Mouse (Mus musculus): ENCODE measurements around the gene Ccn6.
A peak's percentile ranks its signal among the peaks of the same experiment; 100 is the strongest.
"Not testable (repeated sequence)": the region's sequence is repeated elsewhere in the genome, so short reads cannot be mapped to it uniquely, and the experiment has no call there.

Gene Ccn6

DNA sequence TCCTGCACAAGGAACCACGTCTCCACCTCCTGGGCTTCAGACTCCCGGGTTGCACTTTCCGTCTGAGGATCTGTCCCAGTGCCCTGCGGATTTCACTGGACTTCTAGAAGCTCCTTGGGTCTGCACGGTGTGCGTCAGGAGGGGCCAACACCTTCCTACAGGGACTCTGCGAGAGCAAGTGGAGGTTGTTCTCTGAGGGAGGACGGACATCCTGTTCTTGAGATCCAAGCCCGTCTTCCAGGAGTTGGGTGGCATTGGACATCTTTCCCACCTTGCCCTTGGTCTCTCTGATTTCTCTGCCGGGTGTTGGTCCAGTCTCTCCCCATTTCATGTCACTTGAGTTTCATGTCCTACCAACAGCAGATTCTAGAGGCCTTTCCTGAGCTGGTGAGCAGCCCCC lies at the start of gene Ccn6:
Gene Ccn6, minus strand, starts transcription at position 101 of the 400 bp plus-strand sequence.
- DNase-seq (ENCODE audit: low spot score in 2 of 2) = no peak

DNA sequence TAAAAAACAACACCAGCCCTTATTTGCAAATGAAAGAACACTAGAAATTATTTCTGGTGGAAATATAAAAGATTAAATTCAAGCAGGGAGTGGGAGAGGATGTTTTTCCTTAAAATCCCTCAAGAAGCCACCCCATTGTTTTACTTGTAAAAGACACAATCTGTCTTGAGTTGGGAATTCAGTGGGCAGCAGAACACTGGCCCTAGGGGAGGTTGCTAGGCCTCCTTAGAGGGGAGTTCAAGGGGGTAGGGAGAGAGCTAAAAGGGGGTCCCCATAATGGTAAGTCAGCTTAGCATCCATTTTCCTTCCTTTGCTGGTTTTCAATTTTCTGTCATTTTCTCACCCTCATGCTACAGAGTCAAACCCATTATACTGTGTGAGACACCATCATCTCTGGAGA lies 46.4 kb upstream of the Ccn6 start:
- no peak for DNase-seq (ENCODE audit: low spot score in 2 of 2)

DNA sequence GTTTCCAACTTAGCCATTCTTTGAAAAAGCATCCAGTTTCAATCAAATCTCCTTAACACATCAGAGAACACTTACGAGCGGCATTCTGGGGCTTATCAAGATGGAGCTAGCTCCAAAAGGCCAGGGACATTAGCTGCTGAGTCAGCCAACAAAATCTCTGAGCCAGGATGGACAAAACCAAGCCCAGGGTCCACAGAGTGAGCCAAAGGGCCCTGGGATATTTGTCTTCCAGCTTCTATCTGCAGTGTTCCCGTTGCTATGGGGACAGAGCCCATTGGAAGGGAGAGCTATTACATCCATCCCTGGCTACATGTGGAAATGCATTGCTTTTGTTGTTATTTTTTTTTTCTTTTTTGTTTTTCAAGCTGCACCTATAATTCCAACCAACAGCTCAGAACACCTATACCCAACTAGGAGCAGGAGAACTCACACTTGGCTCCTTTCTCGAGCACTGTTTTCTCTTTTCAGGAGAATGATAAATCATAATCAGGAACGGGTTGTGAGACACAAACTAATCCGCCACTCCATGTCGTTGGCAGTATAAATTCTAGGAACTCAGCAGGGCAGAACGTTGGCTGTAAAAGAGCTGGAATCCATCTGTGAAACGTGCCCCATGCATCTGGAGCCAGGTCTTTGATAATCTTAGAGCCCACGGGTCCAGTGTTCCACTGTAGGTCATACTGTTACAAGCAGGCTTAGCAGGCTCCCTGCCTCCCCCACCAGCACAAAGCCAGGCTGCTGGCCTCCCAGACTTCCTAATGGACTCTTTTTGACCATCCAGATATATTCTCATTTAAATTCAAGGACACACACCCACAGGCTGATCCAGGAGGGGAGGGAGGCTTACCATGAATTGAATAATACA lies 45.8 kb upstream of the Ccn6 start:
- DNase-seq (ENCODE audit: low spot score in 2 of 2) = peak in 1 of 2 experiments; percentile 57

DNA sequence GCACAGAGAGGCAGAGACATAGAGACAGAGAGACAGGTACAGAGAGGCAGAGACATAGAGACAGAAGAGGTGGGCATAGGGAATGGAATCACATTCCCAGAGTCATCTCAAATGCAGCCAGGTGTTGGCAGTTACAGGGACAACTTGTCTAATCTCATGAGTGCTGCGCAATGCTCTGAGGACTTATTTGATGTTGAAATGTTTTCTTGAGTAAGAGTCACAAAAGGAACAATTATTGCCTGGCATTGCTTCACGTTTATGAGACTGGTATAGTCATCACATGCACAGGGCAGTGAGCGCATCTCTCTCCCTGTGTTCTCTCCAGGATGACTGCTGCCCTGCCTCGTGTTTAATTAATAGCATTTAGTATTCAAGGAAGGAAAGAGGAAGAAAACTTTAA lies 45.1 kb upstream of the Ccn6 start:
- DNase-seq (ENCODE audit: low spot score in 2 of 2) = no peak

DNA sequence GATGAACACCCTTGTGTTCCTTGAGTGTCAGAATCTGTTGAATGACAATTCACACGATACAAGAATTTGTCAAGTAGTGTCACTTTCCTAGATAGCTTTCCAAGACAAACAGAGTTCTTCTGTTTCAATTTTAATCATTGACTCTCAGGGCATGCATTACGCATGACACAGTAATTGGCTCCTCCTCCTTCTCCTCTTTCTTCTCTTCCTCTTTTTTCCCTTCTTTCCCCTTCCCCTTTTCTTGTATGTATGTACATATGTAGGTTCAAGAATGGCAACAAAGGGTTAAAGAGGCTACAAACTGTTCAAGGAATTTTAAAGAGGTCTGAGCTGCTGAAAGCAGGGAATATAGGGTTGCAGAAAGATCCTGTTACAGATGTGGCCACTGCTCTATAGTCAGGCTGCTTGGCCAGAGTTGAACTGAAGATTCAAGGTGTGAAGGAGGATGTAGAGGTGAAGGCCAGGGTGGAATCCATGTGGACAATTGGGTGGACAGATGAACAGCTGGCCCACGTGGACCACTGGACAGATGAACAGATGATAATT lies 43.8 kb upstream of the Ccn6 start:
- DNase-seq (ENCODE audit: low spot score in 2 of 2) = no peak

DNA sequence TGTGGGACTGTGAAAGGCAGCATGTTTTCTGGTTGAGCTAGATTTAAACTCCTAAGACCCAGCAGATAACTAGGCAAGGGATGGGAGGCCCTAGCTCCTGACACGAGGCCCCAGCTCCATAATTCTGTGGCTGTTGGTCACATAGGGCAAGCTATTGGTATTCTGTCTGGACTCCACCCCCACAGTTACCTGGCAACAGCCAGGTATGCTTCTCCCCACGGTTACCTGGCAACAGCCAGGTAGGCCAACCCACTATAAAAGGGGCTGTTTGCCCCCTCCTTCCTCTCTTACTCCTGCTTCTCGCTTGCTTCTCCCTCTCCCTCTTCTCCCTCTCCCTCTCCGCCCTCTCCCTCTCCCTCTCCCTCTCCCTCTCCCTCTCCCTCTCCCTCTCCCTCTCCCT lies 38.9 kb upstream of the Ccn6 start:
- DNase-seq (ENCODE audit: low spot score in 2 of 2) = no peak

DNA sequence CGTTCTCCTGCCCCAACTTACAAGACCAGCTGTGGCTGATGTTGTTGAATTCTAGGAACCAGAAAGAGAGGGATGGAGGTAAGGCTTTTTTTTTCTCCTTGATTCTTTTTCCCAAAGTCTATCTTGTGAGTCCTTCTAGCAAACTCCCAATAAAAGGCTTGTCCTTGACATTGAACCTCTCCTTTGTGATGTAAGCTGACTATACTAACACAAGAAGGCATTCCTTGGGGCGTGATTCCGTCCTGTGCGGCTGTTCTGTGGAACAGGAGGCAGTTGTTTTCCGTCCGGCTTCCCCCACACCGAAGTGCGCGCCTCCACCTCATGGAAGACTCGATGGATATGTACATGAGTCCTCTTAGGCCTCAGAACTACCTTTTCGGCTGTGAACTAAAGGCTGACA lies 34.6 kb upstream of the Ccn6 start:
- DNase-seq (ENCODE audit: low spot score in 2 of 2) = not testable (repeated sequence)

DNA sequence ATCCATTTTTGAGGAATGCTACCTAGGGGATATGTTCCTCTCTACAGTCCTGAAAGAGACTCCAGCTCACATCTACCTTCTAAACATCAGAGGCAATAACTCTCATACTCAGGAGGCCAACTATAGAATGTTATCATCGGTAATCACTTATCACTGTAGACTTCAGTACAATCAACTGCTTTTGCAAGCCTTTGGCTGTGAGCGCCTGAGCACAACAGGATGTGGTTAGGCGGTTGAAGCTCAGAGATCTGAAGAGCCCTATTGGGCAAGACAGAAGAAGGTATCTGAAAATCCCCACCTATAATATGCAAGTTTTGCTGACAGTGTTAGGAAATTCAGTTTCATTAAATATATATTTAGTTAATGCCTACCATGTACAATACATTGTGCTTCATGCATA lies 29.1 kb upstream of the Ccn6 start:
- no peak for DNase-seq (ENCODE audit: low spot score in 2 of 2)

DNA sequence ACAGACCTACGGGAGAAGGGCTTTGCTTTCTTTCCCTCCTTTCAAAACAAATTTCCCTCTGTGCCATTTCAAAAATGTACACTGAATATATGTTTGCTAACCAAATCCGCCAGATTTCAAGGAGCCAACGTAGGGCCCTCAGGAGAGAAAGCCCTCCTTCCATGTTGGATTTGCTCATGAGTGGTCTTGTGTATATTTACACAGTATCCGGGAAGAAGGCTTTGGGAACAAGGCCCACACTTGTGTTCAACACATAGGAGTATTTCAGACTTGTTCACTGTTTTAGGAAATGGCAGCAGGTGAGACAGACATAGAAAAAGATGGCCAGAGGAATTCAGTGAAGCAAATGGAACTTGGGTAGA lies 21.9 kb upstream of the Ccn6 start:
- DNase-seq (ENCODE audit: low spot score in 2 of 2) = no peak

DNA sequence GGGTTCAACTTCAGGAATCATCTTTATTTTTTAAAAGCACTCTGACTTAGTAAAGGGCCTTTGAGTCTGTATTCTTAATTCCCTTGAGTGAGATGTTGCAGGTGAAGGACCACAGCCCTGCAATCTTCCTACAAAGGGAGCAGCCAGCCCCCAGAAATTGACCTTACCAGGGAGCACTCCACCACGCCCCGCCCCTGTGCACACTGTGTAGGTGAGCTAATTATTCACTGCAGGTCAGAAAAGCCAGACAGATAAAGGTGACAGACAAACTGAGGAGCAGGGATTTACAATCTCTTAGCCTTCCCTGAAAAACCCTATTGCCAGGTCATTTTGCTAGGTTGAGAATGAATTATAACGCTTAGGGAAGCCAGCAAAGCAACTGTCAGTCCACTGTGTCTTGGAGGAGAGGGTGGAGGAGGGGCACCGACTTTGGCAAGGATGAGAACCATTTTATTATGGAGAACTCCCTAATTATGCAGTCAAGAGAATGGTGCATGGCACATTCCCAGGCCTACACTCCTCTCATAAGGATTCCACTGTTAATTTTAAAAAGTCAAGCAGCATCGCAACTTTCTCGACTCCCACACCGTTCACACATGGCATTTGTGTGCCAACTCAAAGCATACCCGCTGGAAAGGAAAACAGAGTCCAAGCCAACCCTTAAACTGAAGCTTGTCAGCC lies 21.4 kb upstream of the Ccn6 start:
- no peak for DNase-seq (ENCODE audit: low spot score in 2 of 2)

DNA sequence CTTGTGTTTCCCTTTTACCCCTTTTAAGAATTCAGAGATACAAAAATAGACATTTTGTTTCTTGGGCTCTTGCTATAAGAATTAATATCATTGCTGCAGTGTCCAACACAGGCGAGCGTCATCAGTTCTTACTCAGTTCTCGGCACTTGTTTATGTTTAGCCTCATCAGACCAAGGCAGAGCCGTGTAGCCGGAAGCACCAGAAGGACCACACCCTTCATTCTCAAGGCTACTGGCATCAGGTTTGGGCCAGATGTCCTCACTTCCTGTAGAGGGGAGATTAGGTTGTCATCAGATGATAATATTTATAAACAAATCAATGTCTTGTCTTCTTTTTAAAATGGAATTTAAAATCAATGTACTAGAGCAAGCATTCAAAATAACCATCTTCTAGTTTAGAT lies 13.4 kb upstream of the Ccn6 start:
- DNase-seq (ENCODE audit: low spot score in 2 of 2) = no peak

DNA sequence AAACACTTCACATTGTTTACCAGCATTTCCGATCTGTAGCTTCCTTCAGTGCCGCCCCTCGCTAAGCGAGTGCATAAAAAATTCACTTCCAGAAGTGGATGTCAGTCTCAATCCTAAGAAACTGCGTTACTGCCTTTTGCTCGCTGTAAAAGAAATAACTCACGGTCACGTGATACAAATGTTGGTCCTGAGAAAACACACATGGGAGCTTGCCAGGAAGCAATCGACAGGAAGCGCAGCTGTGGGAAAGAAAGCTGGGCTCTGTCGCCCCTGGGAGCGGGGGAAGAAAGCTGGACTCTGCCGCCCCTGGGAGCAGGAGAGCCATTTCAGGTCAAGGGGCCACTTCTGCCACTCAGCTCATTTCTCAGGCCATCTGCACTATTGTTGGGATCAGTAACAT lies 9.5 kb upstream of the Ccn6 start:
- DNase-seq (ENCODE audit: low spot score in 2 of 2) = no peak

DNA sequence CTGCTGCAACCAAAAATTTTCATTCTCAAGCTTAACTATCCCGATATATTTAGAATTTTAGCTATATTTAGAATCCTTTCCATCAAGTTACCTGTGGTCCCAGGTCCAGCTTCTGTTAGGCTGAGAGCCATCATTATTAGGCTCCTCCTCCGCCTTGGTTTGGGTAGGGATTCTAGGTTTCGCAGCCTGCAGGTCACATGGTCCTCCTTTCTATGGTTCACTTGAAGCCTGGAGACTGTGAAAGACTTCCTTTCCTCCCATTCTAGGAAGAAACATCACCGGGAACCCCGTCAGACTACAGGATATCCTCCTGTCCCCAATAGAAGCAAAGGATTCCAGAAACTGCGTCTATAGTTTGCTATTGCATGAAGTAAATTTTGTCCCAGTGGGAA lies 8.9 kb upstream of the Ccn6 start:
- DNase-seq (ENCODE audit: low spot score in 2 of 2) = no peak

DNA sequence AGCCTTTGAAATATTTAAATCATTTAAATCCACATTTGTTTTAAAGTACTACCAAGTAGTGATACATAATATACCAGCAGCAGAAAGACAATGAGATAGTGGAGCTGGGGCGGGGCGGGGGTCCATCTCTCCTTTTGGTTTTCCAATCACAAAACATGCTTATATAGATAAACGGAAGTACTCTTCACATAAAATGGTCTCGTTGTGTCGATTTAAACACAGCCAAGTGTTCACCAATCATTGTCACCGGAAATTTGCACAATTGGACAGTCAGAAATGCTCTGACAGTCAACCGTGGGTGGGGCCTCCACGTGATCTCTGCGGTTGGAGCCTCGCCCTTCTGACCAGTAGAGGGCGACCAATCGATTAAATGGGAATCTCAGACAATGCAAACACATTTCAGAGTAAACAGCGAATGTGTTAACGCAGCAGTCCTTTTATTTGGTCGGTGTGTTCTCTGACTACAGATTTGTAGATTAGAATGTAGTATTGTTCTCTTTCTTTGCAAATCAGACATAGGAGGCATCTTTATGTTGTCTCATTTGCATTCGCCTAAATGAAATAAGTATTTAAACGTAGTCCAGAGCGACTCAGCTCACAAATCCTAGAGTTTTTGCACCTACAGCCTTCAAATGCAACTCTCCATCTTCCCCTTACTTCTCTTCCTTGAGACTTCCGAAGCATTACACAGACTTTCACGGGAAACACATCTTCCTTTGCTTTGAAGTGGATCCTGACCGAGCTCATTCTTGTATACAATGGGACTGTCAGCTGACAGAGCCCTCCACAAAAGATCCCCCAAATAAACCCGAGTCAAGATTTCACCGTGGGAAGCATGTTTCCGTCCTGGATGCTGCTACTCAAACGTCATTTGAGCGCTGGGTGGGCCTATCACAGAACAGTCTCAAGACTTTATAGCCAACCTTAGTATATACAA lies 8.3 kb upstream of the Ccn6 start:
- peak; percentile 64 to 75 for DNase-seq (ENCODE audit: low spot score in 2 of 2)

DNA sequence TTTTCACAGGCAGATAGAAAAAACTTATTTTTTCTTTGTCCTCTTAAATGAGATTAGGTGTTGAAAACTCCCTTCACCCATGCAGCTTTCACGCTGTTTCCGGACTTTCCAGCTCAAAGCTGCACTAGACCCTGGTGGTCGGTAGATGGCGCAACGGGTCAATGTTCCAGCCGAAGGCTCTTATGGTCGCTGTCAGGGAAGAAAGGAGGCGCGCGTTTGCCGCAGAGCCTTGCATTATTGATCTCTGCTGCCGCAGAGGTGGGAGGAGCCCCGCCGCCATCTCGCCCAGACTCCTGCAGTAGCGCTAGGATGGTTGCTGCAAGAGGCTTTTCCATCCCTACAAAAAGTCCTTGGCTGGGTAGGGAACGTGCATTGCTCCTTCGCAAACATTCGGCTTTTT lies 7.5 kb upstream of the Ccn6 start:
- peak; percentile 83 for DNase-seq (ENCODE audit: low spot score in 2 of 2)

DNA sequence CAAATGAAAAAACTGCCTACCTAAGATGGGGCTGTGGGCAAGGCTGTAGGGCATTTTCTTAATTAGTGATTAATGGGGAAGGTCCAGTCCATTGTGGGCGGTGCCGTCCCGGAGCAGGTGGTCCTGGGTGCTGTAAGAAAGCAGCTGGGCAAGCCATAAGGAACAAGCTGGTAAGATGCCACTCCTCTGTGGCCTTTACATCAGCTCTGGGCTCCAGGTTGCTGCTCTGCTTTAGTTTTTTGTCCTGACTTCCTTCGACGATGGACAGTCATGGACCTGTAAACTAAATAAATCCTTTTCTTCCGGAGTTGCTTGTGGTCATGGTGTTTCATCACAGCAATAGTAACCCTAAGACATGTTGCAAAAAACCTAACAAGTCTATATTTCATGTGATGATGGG lies 7.1 kb upstream of the Ccn6 start:
- no peak for DNase-seq (ENCODE audit: low spot score in 2 of 2)

DNA sequence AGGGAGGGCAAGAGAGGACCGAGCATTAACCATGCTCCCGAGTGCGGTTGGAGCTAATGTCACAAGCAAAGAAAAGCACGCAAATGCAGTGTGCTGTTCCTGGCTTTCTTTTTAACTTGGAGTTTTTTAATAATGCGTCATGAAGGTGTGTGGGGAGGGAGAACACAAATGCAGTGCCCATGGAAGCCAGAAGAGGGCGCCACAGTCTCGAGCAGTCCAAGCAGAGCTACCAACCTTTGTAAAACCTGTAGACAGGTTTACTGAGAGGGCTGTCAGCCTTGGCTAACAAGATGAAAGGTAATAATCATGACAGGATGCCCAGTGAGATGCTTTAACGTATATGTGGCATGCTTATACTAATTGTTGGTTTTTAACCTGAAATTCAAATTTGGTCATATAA lies 6.6 kb upstream of the Ccn6 start:
- peak; percentile 37 to 42 for DNase-seq (ENCODE audit: low spot score in 2 of 2)

DNA sequence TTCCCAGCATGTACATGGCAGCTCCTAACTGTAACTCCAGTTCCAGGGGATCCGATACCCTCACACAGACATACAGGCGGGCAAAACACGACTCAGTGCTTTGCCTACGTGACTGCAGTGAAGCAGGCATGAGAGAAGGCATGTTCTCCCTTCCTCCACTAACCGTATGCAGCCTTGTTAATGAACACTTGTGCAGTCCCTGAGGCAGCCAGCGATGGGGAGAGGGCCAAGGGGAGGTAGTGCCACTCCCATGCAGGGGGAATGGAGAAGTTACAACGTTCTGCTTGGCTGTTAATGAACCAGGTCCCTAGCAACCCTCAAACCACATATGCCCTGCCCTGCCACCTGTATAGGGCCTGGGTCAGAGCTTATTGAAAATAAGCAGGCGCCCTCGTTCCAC lies 6.0 kb upstream of the Ccn6 start:
- DNase-seq (ENCODE audit: low spot score in 2 of 2) = no peak

DNA sequence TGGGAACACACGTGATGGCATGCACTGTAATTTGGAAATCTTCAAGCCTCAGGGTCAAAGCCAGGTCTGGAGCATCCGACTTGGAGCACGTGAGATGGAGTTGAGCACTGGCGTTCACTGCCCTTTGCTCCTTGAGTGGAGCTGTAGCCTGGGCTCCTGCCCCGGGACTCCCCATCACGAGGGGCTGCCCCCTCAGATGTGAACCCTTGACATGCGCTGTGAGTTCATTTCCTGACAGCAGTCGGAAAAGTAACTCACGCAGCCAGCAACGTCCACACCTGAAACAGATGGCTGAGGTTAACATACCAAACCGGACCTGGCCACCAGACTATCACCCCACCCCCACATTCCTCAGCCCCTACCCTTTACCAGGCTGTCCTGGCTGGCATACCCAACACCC lies 4.0 kb upstream of the Ccn6 start:
- no peak for DNase-seq (ENCODE audit: low spot score in 2 of 2)

DNA sequence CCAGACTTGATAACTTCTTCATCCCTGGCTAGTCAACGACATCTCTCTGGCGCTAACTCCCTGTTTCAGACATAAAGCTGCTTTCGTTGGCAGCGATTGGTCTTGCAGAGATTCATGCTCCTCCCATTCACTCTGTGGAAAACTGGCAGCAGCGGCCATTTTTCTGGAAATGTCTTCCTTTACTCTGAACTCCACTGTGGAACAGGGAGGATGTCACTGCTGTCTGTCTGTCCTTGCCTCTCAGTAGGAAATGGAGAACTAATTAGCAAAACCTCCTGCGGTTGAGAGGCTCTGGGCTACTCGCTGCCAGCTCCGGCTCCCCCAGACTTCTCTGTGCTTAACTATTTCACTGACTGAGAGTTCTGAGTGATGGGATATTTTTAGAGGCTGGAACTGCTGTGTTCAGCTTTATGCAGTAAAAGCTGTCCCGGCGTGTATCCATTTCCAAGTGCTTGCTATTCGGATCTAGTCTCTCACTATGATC lies 2.1 kb upstream of the Ccn6 start:
- no peak for DNase-seq (ENCODE audit: low spot score in 2 of 2)

DNA sequence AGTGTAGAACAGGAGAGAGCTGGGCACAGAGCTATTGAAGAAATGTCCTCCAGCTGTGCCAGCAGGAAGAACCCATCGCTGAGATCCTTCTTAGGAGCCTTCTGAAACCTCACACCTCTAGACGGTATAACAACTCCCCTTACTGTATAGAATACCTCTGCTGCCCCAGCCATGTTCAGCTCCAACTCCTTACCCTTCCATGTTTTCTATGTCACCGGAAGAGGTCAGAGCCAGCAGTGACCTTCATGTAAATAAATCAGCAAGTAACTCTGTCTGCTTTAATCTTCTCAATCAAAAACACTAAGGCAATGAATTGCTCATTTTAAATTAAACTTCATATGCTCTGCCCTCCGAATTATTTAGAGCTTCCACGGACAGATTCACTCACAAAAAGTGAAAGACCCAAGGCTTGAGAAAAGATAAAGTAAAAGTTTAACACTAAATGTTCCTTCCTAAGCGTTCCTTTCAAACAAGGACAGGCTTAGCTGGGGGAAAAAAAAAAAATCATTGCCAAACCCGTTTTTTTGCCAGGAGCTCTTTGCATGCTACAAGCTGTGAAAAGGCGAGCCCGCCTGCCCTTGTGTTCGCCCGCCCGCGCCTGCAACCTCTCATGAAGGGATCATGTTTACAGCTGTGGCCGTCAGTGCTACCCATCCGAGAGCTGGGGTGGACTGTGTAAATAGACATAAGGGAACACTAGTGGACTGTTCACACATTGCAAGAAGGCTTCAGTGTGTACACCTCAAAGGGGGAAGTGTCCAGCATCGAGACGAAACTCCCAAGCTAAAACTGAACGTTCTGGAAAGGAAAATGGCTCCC lies 719 bp downstream of the Ccn6 start:
- DNase-seq (ENCODE audit: low spot score in 2 of 2) = no peak

Measured in urinary bladder, adult 18-20 months (tissue).